Mouse (Mus musculus) midbrain, embryonic 12.5 days (tissue): ENCODE measurements at regions not wholly inside any gene's neighbourhood (a gene's known extent, or its start where the extent isn't known, plus 50 kb on each side); places are given as distances from the start of the nearest gene placed in this dataset.

ENCODE experiments used
- ATAC-seq: fragments of 200-750 bp; cut with Nextera tagmentation; 2 replicates; pipeline ENCODE4 v1.8.0; 2017; ENCODE audit warnings: low read depth, moderate TSS enrichment, moderate library complexity; ENCODE audit not compliant: low FRiP score
- H3K27ac ChIP-seq: fragments of 300-500 bp; sonication (generic); replicated peaks from 2 replicates; pipeline ENCODE4 v1.5.1; 2016; ENCODE audit warnings: mild to moderate bottlenecking
- H3K27me3 ChIP-seq: fragments of 300-500 bp; sonication (generic); 2 replicates; pipeline ENCODE4 v1.6.1; 2016; ENCODE audit warnings: mild to moderate bottlenecking
- H3K36me3 ChIP-seq: fragments of 300-500 bp; sonication (generic); 2 replicates; pipeline ENCODE4 v1.6.1; 2016
- H3K4me1 ChIP-seq: fragments of 300-500 bp; sonication (generic); 2 replicates; pipeline ENCODE4 v1.6.1; 2016
- H3K4me2 ChIP-seq: fragments of 300-500 bp; sonication (generic); replicated peaks from 2 replicates; pipeline ENCODE4 v1.6.1; 2016; ENCODE audit warnings: mild to moderate bottlenecking, moderate library complexity
- H3K4me3 ChIP-seq: fragments of 300-500 bp; sonication (generic); 2 replicates; pipeline ENCODE4 v1.5.1; 2016; ENCODE audit warnings: mild to moderate bottlenecking
- H3K9ac ChIP-seq: fragments of 300-500 bp; sonication (generic); replicated peaks from 2 replicates; pipeline ENCODE4 v1.6.1; 2016; ENCODE audit warnings: mild to moderate bottlenecking, moderate library complexity
- H3K9me3 ChIP-seq: fragments of 300-500 bp; sonication (generic); 2 replicates; pipeline ENCODE4 v1.6.1; 2016; ENCODE audit warnings: mild to moderate bottlenecking
- WGBS: fragments of 180-500 bp; shearing (Covaris S2); methylation state at CpG from one replicate; pipeline ENCODE4 v1.1.7; 2016; 5-methylcytosine and 5-hydroxymethylcytosine counted together

- H3K4me3 ChIP-seq: no peak overlapping the region
- no peaks in the 10 kb centered on the region for H3K9me3 ChIP-seq
- WGBS: 15% methylated on average over 7 of the region's 7 CpGs
- H3K36me3 ChIP-seq: no peaks in the 10 kb centered on the region
- H3K27ac ChIP-seq: no peak overlapping the region
- peaks cover 9% of the 10 kb centered on the region for H3K4me1 ChIP-seq
- no peak overlapping the region for H3K4me2 ChIP-seq
- no peaks in the 10 kb centered on the region for H3K27me3 ChIP-seq
- no peak overlapping the region for H3K9ac ChIP-seq
- ATAC-seq: peak; percentile 70; the same call in 1 of the 2 replicates
These were observed 74.3 kb upstream of the Gbe1 start for GRCm38 (mm10) chr16:70239432-70239941.

GRCm38 (mm10) chr16:70244205-70244756 lies 69.5 kb upstream of the Gbe1 start:
- 89% methylated on average over 4 of the region's 4 CpGs for WGBS
- H3K4me2 ChIP-seq: no peak overlapping the region
- no peak for ATAC-seq
- H3K27me3 ChIP-seq: no peaks in the 10 kb centered on the region
- peaks cover 6% of the 10 kb centered on the region for H3K4me1 ChIP-seq
- no peaks in the 10 kb centered on the region for H3K36me3 ChIP-seq
- H3K4me3 ChIP-seq: no peak overlapping the region
- no peaks in the 10 kb centered on the region for H3K9me3 ChIP-seq
- H3K9ac ChIP-seq: no peak overlapping the region
- H3K27ac ChIP-seq: no peak overlapping the region

GRCm38 (mm10) chr16:70244963-70245362 lies 68.8 kb upstream of the Gbe1 start:
- Histone ChIP-seq H3K27ac (no peak overlapping the region), H3K36me3 (no peaks in the 10 kb centered on the region), H3K4me3 (no peak overlapping the region), H3K4me2 (no peak overlapping the region), H3K27me3 (no peaks in the 10 kb centered on the region), H3K4me1 (no peaks in the 10 kb centered on the region; the same call in 1 of the 2 replicates), H3K9me3 (no peaks in the 10 kb centered on the region), H3K9ac (no peak overlapping the region)
- 80% methylated on average over 2 of the region's 2 CpGs for WGBS
- ATAC-seq: no peak

GRCm38 (mm10) chr16:70259364-70259763 lies 54.4 kb upstream of the Gbe1 start:
- no peaks in the 10 kb centered on the region for H3K4me1 ChIP-seq
- H3K4me2 ChIP-seq: no peak overlapping the region
- no peak overlapping the region for H3K9ac ChIP-seq
- H3K36me3 ChIP-seq: no peaks in the 10 kb centered on the region
- no peak for ATAC-seq
- H3K27ac ChIP-seq: no peak overlapping the region
- WGBS: 95% methylated on average over 1 of the region's 1 CpGs
- H3K27me3 ChIP-seq: no peaks in the 10 kb centered on the region
- no peaks in the 10 kb centered on the region for H3K9me3 ChIP-seq
- H3K4me3 ChIP-seq: no peak overlapping the region

GRCm38 (mm10) chr16:70260151-70260550 lies 53.6 kb upstream of the Gbe1 start:
- Histone ChIP-seq H3K9ac (no peak overlapping the region), H3K9me3 (no peaks in the 10 kb centered on the region), H3K4me1 (no peaks in the 10 kb centered on the region), H3K27ac (no peak overlapping the region), H3K4me2 (no peak overlapping the region), H3K27me3 (no peaks in the 10 kb centered on the region), H3K4me3 (no peak overlapping the region), H3K36me3 (no peaks in the 10 kb centered on the region)
- no peak for ATAC-seq
- WGBS: 81% methylated on average over 1 of the region's 1 CpGs
